Mouse (Mus musculus) gastrocnemius, postnatal 4 days (tissue): ENCODE results near the gene Gm21981. TPM values are rescaled to one million over a fixed set of nuclear protein-coding genes. Genes with fewer than 3 reads are reported as not detected.
"Not testable (repeated sequence)": the region's sequence is repeated elsewhere in the genome, so short reads cannot be mapped to it uniquely, and the experiment has no call there.

Source experiments
- DNase-seq, 2 experiments: peaks; one replicate each; pipeline ENCODE4 v3.0.0; 2021 to 2022; ENCODE audit warnings: low spot score in 2 of 2, mixed read lengths in 2 of 2
- total RNA-seq, 2 experiments: library from RNA; stranded (reverse); gene quantifications; 2 replicates each; pipeline ENCODE4 v1.2.3; 2021

Gm21981 gene
- total RNA-seq, 2 experiments from 2014 or later, result 0.42 to 1.1 TPM

DNA sequence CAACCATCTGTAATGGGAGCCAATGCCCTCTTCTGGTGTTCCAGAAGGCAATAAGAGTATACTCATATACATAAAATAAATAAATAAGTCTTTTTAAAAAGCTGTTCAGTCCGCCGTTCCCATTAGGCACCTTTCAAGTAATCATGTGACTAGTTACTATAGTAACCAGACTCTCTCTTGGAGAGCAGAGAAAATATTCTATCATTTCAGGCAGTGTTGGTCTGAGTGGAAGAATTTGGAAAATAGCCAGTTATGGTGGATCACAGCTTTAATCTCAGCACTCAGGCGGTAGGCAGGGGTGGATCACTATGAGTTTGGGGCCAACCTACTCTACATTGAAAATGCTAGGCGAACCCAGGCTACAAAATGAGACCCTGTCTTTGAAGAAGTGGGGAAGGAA lies 25.1 kb downstream of the Gm21981 start:
- DNase-seq, result no peak

DNA sequence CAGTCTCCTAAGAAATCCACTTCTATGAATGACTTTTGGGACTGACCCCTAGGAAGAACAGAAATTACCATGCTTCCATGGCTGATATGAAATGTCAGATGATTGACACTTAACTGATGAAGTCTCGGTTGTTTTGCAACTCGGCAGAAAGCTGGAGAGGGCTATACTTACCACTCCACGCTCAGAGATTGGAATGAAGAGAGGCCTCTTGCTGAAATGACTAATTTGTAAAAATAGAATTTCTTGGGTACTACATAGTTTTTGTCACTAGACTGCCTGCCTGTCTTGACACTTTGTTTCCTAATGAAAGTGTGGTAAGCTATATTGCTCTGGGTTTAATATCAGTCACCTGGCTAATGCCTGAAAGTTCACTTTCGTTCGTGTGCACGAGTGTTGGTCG lies 29.8 kb downstream of the Gm21981 start:
- no peak for DNase-seq

DNA sequence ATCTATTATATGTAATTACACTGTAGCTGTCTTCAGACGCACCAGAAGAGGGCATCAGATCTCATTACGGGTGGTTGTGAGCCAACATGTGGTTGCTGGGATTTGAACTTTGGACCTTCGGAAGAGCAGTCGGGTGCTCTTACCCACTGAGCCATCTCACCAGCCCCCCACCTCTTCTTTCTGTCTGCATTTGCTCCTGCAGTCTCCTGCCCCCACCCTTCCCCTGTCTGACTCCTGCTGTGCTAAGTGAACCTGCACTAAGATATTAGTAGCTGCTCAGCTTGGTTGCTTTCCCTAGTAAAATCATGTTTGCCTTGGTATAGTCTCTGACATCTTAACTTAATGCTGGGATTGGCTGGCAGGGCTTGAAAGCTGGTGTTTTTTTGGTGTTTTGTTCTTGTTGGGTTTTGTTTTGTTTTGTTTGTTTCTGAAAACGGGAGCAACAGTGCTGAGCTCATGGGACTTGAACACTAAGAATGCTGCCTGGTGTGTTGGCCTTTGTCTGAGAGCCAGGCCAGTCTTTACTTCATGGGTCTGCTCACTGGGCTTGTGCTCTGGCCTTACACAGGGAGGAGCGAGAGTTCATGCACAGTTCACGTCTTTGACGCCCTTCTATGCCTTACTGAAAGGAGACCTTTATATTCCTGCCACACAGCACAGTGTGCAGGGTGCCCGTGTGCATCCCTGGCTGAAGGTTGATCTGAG lies 31.1 kb downstream of the Gm21981 start:
- no peak for DNase-seq

DNA sequence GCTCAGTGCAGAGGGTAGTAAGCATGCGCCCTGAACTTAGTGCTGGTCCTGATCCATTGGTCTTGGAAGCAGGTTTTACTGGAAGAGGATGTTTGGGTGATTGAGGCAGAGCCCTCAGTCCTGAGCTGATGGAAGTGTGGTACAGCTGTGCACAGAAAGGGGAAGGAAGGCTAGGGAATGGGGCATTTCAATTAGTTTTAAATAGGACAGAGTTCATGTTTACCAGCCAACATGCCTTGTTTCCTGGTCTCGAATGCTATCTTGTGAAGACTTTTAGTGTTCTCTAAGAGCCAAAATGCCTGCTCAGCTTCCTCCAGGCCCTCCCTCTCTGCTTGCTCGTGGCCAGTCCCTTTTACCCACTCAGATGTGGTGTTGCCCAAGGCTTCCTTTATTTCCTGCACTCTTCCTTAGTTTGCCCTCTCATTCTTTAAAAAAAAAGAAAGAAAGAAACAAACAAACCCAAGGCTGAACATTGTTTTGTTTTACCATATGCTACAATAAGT lies 35.5 kb downstream of the Gm21981 start:
- DNase-seq, result no peak

DNA sequence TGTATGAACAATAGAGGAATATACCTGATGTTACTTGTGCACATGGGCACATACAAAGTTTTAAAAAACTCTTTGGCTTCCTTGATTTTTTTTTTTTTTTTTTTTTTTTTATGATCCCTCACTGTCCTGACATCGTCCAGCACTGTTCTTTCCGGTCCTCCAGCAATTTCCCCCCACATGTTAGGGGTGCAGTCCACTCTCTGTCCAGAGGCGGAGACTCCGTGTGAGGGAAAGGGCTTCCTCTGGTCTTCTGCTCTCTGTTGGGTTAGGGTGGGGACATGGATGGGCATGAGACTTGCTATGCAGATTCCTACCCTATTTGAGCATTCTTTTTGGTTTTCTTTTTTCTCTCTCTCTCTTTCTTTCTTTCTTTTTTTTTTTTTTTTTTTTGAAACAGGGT lies 36.4 kb downstream of the Gm21981 start:
- no peak for DNase-seq

DNA sequence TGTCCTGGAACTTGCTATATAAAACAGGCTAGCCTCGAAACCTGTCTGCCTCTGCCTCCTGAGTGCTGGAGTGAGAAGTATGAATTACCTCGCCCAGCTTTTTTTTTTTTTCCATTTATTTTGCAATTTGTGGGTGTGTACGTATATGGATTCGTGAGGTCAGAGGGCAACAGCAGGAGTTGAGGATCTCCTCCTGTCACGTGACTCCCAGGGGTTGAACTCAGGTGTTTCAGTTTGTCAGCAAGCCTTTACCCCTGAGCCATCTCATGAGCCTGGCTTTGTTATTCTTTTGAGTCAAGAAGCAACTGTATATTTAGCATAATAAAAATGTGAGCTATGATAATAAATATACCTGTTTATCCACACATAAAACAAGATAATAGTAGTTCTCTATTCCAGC lies 38.6 kb downstream of the Gm21981 start:
- DNase-seq, result no peak

DNA sequence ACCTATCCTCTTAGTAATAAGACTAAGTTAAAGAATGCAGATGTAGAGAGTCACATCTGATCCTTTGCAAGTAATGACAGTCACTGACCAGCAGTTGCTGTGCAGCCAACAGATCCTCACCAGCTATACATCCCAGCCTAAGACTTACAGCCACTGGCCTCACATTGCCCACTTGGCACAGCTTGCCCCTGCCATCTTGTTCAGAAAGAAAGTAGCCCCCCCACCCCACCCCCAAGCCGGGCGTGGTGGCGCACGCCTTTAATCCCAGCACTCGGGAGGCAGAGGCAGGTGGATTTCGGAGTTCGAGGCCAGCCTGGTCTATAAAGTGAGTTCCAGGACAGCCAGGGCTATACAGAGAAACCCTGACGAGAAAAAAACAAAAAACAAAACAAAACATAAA lies 39.9 kb downstream of the Gm21981 start:
- DNase-seq, result not testable (repeated sequence)

DNA sequence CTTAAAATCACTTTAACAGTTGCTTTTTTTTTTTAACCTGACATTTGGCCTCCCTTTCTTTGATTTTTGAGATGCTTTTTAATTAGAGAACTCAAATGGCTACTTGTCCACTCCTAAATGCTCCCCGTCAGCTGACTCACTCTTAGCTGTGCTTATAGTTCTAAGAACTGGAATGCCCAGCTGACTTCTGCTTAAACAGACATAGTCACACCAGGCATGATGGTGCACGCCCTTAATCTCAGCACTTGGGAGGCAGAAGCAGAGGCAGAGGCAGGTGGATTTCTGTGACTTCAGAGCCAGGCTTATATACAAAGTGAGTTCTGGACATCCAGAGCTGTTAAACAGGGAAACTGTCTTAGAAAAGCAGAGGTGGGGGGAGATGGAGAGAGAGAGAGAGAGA lies 42.3 kb downstream of the Gm21981 start:
- no peak for DNase-seq

DNA sequence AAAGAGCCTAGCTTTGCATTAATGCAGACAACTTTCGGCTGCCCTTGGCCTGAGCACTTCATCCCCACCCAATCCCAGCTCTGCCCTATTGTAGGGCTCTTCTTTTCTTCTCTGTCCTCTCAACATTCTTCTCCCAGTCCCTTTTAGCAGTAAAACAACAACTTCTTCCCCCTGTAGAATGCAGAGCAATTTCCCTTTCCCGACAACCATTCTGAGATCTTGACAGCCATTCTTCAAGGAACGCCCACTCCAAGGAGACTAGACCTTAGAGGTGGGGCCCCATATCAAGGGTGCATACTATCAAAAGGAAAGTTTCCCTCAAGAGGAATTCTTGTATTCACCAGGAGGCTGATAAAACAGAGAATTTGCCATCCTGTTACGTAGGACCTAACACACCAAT lies 45.3 kb downstream of the Gm21981 start:
- no peak for DNase-seq

DNA sequence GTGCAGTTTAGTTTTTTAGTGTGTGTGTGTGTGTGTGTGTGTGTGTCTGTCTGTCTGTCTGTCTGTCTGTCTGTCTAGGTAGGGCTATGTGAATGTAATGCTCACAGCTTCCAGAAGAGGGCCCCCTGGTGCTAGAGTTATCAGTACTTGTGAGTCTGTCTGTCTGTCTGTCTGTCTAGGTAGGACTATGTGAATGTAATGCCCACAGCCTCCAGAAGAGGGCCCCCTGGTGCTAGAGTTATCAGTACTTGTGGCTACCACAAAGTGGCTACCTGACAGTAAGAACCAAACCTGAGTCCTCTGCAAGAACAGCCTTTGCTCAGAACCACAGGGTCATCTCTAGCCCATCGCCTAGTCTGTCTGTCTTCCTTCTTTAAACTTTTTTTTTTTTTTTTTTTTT lies 47.6 kb downstream of the Gm21981 start:
- peak; percentile 35 to 60 for DNase-seq

DNA sequence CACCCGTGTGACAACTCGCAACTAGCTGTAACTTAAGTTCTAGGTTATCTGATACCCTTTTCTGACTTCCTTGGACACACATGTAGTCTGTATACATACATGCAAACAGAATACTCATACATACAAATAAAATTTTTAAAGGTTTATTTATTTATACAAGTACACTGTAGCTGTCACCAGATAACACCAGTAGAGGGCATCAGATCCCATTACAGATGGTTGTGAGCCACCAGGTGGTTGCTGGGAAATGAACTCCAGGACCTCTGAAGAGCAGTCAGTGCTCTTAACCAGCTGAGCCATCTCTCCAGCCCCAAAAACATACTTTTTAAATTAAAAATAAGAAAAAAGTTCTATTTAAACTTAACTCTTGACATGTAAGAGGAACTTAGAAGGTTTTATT lies 51.3 kb downstream of the Gm21981 start:
- DNase-seq, result no peak

Other genes starting within 250 kb of the Gm21981 start
- 10 to 100 TPM; 11.9 to 12.5 TPM for gene Taf8, start 192.2 kb downstream of the Gm21981 start, total RNA-seq
- gene Ccnd3, start 189.4 kb downstream of the Gm21981 start, total RNA-seq, result 100 to 1,000 TPM; 270 to 304 TPM
- gene Bysl, start 83.0 kb downstream of the Gm21981 start, total RNA-seq, result 10 to 100 TPM; 15.3 to 15.7 TPM
- 10 to 100 TPM; 21.7 to 26.1 TPM for gene Med20, start 82.9 kb downstream of the Gm21981 start, total RNA-seq
- 1 to 10 TPM; 2.6 to 4.0 TPM for gene Gm20517, start 82.9 kb downstream of the Gm21981 start, total RNA-seq
- 1 to 10 TPM; 8.1 to 9.5 TPM for gene Usp49, start 63.8 kb downstream of the Gm21981 start, total RNA-seq
- 100 to 1,000 TPM; 161 TPM for gene Tomm6, start 6.1 kb downstream of the Gm21981 start, total RNA-seq
- gene Frs3, start 5.4 kb downstream of the Gm21981 start, total RNA-seq, result 1 to 10 TPM; 7.0 to 7.4 TPM
- gene Prickle4, start 281 bp upstream of the Gm21981 start, total RNA-seq, result 1 to 10 TPM; 1.6 to 3.9 TPM
- not detected for gene Pgc, start 32.4 kb upstream of the Gm21981 start, total RNA-seq
- gene Tfeb, start 42.6 kb upstream of the Gm21981 start, total RNA-seq, result 10 to 100 TPM; 62.2 to 72.7 TPM
- 10 to 100 TPM; 12.0 to 13.0 TPM for gene Mdfi, start 140.2 kb upstream of the Gm21981 start, total RNA-seq
- gene Foxp4, start 230.2 kb upstream of the Gm21981 start, total RNA-seq, result 10 to 100 TPM; 18.9 to 22.3 TPM